Mouse (Mus musculus): ENCODE measurements around the gene Tas2r109. TPM values are rescaled to one million over a fixed set of nuclear protein-coding genes. Genes with fewer than 3 reads are reported as not detected.

Tas2r109 gene
- not detected in 2 replicates for polyA plus RNA-seq (2015; fragmentation: Nextera tagmentation; extraction: Ambion mirVana)

DNA sequence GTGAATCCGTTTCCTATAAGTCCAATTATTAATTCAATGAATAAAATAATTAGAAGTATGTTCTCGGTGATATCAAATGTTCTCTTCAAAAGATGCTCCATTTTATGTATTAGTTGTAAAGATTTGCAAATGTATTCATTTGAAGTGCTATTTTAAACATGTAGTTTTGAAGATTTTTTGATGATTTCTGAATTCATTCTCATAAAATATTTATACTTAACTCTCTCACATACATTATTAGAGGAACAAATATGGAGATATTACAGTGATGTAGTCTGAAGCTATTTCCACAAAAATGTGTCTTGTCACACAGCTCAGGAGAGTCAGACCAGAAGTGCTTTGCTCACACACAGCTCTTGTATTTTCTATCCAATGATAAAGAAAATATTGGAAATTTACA, at the start of gene Tas2r109:
Gene Tas2r109, minus strand, starts transcription at position 101 of the 400 bp plus-strand sequence.

DNA sequence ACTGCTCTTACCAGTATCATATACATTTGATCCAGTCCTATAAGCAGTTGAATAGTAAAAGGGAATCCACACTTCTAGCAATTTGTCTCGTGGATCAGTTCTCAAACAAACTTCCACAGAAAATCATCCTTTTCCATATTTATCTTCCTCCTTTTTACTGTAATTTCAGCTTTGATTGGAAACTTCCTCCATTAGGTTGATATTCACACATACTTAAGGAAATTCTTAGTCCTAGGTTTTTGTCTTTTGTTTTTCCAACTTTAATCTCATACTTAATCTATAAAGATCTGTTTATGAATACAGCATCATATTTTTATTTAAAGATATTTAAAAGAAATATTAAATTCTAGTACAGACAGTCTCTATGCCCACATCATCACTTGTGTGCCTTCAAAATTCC, 22.9 kb downstream of the Tas2r109 start, which contains the start of gene Tas2r131:
Gene Tas2r131, minus strand, starts transcription at position 101 of the 400 bp plus-strand sequence.

DNA sequence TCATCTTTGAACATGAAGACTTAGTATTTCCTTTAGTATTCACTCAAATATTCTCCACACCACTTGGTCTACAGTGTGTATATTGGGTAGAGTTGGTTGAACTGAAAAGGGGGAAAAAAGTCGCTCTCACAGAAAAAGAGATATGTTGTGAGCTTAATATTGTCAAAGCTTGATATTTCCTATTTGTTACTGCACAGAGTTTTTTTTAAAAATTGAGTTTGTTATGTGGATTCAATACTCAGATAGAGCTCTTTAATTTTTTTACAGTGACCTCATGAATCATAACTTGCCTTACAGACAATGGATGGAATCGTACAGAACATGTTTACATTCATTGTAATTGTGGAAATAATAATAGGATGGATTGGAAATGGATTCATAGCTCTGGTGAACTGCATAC, 30.0 kb downstream of the Tas2r109 start, which contains the start of gene Tas2r129:
Gene Tas2r129, plus strand, starts transcription at position 301 of the 400 bp plus-strand sequence.

Other genes with a start within 250 kb of the Tas2r109 start
- not detected in 2 replicates for gene Tas2r115, start 242.9 kb downstream of the Tas2r109 start, polyA plus RNA-seq (2015; fragmentation: Nextera tagmentation; extraction: Ambion mirVana)
- not detected in 2 replicates for gene Tas2r124, start 226.2 kb downstream of the Tas2r109 start, polyA plus RNA-seq (2015; fragmentation: Nextera tagmentation; extraction: Ambion mirVana)
- gene Tas2r102, start 218.8 kb downstream of the Tas2r109 start, polyA plus RNA-seq (2015; fragmentation: Nextera tagmentation; extraction: Ambion mirVana), result not detected in 2 replicates
- not detected in 2 replicates for gene Tas2r136, start 202.8 kb downstream of the Tas2r109 start, polyA plus RNA-seq (2015; fragmentation: Nextera tagmentation; extraction: Ambion mirVana)
- not detected in 2 replicates for gene Tas2r117, start 178.1 kb downstream of the Tas2r109 start, polyA plus RNA-seq (2015; fragmentation: Nextera tagmentation; extraction: Ambion mirVana)
- gene Tas2r123, start 133.8 kb downstream of the Tas2r109 start, polyA plus RNA-seq (2015; fragmentation: Nextera tagmentation; extraction: Ambion mirVana), result not detected in 2 replicates
- gene Tas2r116, start 125.5 kb downstream of the Tas2r109 start, polyA plus RNA-seq (2015; fragmentation: Nextera tagmentation; extraction: Ambion mirVana), result not detected in 2 replicates
- gene Tas2r110, start 113.0 kb downstream of the Tas2r109 start, polyA plus RNA-seq (2015; fragmentation: Nextera tagmentation; extraction: Ambion mirVana), result not detected in 2 replicates
- not detected in 2 replicates for gene Tas2r113, start 88.0 kb downstream of the Tas2r109 start, polyA plus RNA-seq (2015; fragmentation: Nextera tagmentation; extraction: Ambion mirVana)
- gene Tas2r125, start 71.3 kb downstream of the Tas2r109 start, polyA plus RNA-seq (2015; fragmentation: Nextera tagmentation; extraction: Ambion mirVana), result not detected in 2 replicates
- not detected in 2 replicates for gene Tas2r129, start 29.9 kb downstream of the Tas2r109 start, polyA plus RNA-seq (2015; fragmentation: Nextera tagmentation; extraction: Ambion mirVana)
- gene Tas2r131, start 23.0 kb downstream of the Tas2r109 start, polyA plus RNA-seq (2015; fragmentation: Nextera tagmentation; extraction: Ambion mirVana), result not detected in 2 replicates
- gene Tas2r103, start 56.1 kb upstream of the Tas2r109 start, polyA plus RNA-seq (2015; fragmentation: Nextera tagmentation; extraction: Ambion mirVana), result not detected in 2 replicates
- not detected in 2 replicates for gene Tas2r140, start 74.9 kb upstream of the Tas2r109 start, polyA plus RNA-seq (2015; fragmentation: Nextera tagmentation; extraction: Ambion mirVana)
- gene Smim10l1, start 123.9 kb upstream of the Tas2r109 start, polyA plus RNA-seq (2015; fragmentation: Nextera tagmentation; extraction: Ambion mirVana), result 81.1 and 82.2 TPM in 2 replicates